Mouse (Mus musculus) urinary bladder, postnatal 4 days (tissue): Measurements from ENCODE around the gene Sgk1.
A peak's percentile ranks its signal among the peaks of the same experiment; 100 is the strongest.

ENCODE experiments used
- DNase-seq, 2 experiments: peaks; one replicate each; pipeline ENCODE4 v3.0.0; 2021 to 2022; ENCODE audit warnings: low spot score in 2 of 2

Sgk1 gene

DNA sequence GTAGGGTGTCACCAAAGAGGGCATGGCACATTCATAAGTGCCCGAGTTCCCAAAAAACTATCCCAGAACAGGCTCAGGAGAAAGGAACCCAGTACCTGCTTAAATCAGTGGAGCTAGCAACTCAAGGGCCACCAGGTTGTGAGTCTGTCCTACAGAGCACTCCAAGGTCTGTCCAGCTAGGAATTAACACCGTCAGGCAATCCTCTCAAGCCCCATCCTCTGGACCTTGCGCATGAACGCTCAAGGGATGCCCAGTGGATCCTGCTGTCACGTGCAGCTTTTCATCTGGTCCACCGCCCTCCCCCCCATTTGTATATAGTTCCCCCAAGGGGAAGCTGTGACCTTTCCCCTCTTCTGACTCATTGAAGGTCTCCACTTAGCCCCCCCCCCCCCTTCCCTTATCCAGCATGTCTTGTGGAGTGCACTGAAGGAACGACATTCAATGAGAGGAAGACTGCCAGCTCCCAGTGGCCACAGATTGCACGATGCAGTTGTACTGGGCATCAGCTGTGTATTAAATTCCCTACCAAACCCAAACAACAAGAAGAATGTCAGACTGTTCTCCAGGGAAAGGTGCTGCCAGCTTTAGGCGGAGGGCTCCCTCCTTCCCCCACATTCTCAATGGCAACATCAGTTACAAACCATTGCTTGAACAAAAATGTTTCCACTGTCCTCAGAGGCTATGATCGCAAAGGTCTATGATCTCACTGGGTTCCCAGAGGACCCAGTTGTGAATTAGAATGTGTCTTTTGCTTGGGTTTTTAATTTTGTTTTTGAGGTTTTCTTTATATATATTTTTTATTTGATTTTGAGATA is 118.7 kb downstream of the Sgk1 start:
- no peak for DNase-seq

GRCm38 (mm10) chr10:22001621-22002020 is 119.6 kb downstream of the Sgk1 start:
- DNase-seq: no peak

GRCm38 (mm10) chr10:22004763-22005162 is 122.8 kb downstream of the Sgk1 start:
- no peak for DNase-seq

DNA sequence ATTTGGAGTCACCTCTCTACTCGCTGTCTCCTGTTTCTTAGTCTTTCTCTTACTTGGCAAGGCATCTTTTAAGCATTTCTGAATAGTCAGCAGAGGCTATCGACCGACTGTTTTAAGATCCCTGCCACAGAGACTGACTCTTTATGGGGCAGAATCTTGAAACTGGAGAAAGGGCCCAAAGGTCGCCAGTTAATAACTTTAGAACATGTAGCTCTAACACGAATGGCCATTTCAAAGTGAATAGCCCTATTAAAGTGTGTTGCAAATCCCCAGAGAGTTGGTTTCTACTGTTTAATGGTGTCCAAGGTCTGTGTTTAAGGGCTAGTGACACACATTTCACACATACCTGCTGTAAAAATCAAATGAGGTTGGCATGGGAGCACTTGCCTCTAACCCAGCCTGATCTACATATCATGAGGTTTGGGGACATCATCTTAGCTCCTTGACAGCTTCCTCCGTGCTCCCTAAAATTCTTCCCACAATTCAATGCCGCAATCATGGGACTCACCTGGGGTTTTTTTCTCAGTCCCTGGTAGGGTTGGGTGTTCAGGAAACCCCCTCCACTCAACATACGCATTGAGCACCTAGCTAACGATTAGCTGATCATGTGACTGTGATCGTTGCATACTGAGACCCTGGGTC is 125.3 kb downstream of the Sgk1 start:
- DNase-seq: no peak

DNA sequence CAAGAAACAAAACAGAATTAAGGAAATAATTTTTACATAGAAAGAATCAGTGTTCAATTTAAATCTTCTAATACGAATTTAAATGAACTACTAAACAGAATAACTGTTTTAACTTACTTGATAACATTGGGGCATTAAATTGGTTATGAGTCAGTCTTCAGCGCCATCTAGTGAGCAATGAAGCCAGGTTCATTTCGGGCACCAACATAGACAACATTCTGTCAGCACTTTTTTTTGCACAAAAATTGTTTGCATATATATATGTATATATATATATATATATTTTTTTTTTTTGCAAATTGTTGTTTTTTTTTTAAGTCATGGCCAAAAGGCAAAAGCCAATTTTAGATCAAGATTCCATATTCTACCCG is 125.8 kb downstream of the Sgk1 start:
- DNase-seq: no peak

- peak in 1 of 2 experiments; percentile 71 for DNase-seq
These were observed 128.3 kb downstream of the Sgk1 start for GRCm38 (mm10) chr10:22010088-22010818.

GRCm38 (mm10) chr10:22017469-22018159 is 135.6 kb downstream of the Sgk1 start:
- no peak for DNase-seq

- no peak for DNase-seq
These were observed 136.6 kb downstream of the Sgk1 start for GRCm38 (mm10) chr10:22018618-22019017.

GRCm38 (mm10) chr10:22034303-22034702 is 152.3 kb downstream of the Sgk1 start:
- DNase-seq: no peak

- DNase-seq: peak in 1 of 2 experiments; percentile 26
These were observed 154.3 kb downstream of the Sgk1 start for GRCm38 (mm10) chr10:22036256-22036655.
